Mouse (Mus musculus): Measurements from ENCODE around the gene Ccr10.
A peak's percentile ranks its signal among the peaks of the same experiment; 100 is the strongest.

- TF ChIP-seq CTCF (IDR thresholded peaks at IDR 0.05; ENCODE audit: low read depth): peak; percentile 66
- TF ChIP-seq EP300 (optimal IDR thresholded peaks at IDR 0.05): no peak
Measured at GRCm38 (mm10) chr11:101131701-101132100, 43.5 kb downstream of the Ccr10 start.
